Mouse (Mus musculus): ENCODE data around the gene Myt1l. TPM values are rescaled to one million over a fixed set of nuclear protein-coding genes. Genes with fewer than 3 reads are reported as not detected.

The Myt1l gene
- polyA plus RNA-seq, 1 experiment from 2014 or later: not detected

DNA sequence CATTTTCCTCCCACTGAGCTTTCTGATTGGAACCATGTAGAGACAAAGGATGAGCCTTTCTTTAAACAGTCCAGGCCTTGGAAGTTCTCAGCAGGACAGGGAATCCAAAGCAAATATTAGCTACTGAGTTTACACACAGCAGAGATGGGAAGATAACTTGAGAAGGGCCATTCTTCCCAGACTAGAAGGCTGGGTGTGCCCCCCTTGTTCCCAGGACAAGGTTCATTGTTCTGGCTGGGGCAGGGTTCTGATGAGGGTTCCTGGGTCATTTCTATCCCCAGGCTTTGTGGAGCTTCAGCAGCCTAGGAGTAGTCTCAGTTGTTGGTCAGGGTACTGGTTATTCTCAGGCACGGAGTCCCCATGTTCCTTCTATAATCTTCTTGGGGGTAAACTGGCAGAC lies 432.9 kb downstream of the Myt1l start:
- TF ChIP-seq CTCF (IDR thresholded peaks at IDR 0.05): no peak
- peak; percentile 70 for TF ChIP-seq EP300 (IDR thresholded peaks at IDR 0.05)
- Histone ChIP-seq H3K27ac (ENCODE audit: low read length) (peak overlapping the region; percentile 34; the same call in 1 of the 2 replicates), H3K9me3 (ENCODE audit: low read length) (no peaks in the 10 kb centered on the region), H3K36me3 (ENCODE audit: insufficient read depth, low read length) (no peaks in the 10 kb centered on the region), H3K9ac (replicated peaks; ENCODE audit: low read depth) (no peak overlapping the region), H3K4me3 (ENCODE audit: low read depth, low read length) (no peak overlapping the region), H3K4me2 (replicated peaks; ENCODE audit: low read depth, low read length) (no peak overlapping the region), H3K4me1 (ENCODE audit: insufficient read depth, low read depth, low read length) (peaks cover 4% of the 10 kb centered on the region; the same call in 1 of the 2 replicates), H3K27me3 (replicated peaks; ENCODE audit: insufficient read depth, low read length) (no peaks in the 10 kb centered on the region)
- 82% methylated on average over 1 of the region's 1 CpGs for WGBS
- ATAC-seq (peak; percentile 81), DNase-seq (ENCODE audit: low spot score) (peak; percentile 56)

DNA sequence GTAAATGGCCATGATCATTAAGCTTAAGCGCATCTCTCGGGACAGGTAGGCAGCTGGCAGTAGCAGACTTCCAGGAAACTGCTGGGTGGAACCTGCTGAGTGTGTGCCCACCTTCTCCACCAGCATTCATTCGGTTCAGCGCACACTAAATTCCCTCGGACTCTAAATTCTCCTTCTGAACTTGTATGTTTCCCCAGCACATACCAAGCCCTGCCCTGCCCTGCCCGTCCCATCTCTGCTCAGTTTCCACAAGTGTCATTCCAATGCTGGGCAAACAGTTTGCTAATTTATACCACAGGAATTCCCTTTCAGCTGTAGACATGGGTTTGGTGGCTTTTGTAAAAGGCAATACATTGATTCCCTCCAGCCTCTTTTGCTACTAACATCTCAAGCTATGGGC lies 436.8 kb downstream of the Myt1l start:
- Histone ChIP-seq H3K4me2 (replicated peaks; ENCODE audit: low read depth, low read length) (no peak overlapping the region), H3K4me1 (ENCODE audit: insufficient read depth, low read depth, low read length) (peaks cover 4% of the 10 kb centered on the region; the same call in 1 of the 2 replicates), H3K9me3 (ENCODE audit: low read length) (no peaks in the 10 kb centered on the region), H3K27ac (ENCODE audit: low read length) (peak overlapping the region; percentile 22), H3K36me3 (ENCODE audit: insufficient read depth, low read length) (no peaks in the 10 kb centered on the region), H3K9ac (replicated peaks; ENCODE audit: low read depth) (no peak overlapping the region), H3K27me3 (replicated peaks; ENCODE audit: insufficient read depth, low read length) (no peaks in the 10 kb centered on the region), H3K4me3 (ENCODE audit: low read depth, low read length) (no peak overlapping the region)
- WGBS: 63% methylated on average over 6 of the region's 6 CpGs
- TF ChIP-seq EP300 (IDR thresholded peaks at IDR 0.05) (peak; percentile 55), CTCF (IDR thresholded peaks at IDR 0.05) (no peak)
- DNase-seq (ENCODE audit: low spot score) (peak; percentile 64), ATAC-seq (peak; percentile 82)

DNA sequence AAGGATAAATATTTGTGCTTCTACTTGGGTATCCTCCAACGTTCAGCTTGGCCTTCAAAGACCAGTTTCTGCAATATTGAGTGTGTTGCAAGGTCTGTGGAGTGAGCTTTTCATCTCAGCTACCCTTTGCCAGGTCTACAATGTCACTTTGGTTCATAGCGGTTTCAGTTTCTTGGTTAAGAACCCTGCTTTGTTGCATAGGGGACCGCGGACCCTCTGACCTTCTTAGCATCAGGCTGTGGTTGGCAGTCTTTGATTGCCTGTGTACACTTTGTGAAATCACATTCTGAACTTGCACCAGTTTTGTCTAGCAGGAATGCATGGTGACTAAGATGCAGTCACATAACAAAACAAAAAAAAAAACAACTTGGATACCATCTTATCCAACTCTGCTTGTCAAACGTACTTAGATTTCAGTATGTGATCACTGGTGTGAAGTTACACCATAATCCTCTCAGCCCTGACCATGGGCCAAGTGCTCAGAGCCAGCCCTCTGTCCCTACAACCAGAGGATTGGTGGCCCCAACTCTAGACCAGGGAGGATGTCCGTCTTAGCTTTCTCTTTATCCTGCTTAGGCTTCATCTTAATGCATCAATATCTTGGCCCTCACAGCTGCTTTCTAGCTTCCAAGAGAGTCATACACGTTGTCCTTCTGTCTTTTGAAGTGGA lies 443.7 kb downstream of the Myt1l start:
- no peak overlapping the region for H3K4me2 ChIP-seq (replicated peaks; ENCODE audit: low read depth, low read length)
- H3K36me3 ChIP-seq (ENCODE audit: insufficient read depth, low read length): no peaks in the 10 kb centered on the region
- no peak overlapping the region for H3K4me3 ChIP-seq (ENCODE audit: low read depth, low read length)
- ATAC-seq (peak; percentile 80), DNase-seq (ENCODE audit: low spot score) (peak; percentile 57)
- no peak for TF ChIP-seq EP300 (IDR thresholded peaks at IDR 0.05)
- TF ChIP-seq CTCF (IDR thresholded peaks at IDR 0.05): no peak
- H3K9me3 ChIP-seq (ENCODE audit: low read length): no peaks in the 10 kb centered on the region
- peaks cover 6% of the 10 kb centered on the region; the same call in 1 of the 2 replicates for H3K4me1 ChIP-seq (ENCODE audit: insufficient read depth, low read depth, low read length)
- H3K27ac ChIP-seq (ENCODE audit: low read length): no peak overlapping the region
- H3K9ac ChIP-seq (replicated peaks; ENCODE audit: low read depth): no peak overlapping the region
- WGBS: 61% methylated on average over 7 of the region's 7 CpGs
- H3K27me3 ChIP-seq (replicated peaks; ENCODE audit: insufficient read depth, low read length): no peaks in the 10 kb centered on the region

DNA sequence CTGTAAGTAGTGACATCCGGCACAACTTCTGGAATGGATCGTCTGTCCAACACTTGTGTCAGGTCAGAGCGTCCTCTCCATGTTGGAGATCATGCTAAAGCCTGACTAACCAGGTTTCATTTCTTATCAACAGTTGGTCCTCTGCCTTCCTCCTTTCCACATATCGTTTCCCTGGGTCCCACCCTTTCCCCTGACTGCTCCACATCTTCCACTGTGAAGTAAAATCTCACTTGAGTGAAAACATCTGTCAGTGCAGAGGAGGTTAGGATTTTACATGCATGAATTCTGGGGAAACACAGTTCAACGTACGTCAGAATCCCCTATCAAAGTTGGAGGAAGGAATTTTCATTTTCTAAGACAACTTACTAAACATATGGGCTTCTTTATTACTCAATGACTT lies 444.3 kb downstream of the Myt1l start:
- Histone ChIP-seq H3K4me3 (ENCODE audit: low read depth, low read length) (no peak overlapping the region), H3K9me3 (ENCODE audit: low read length) (no peaks in the 10 kb centered on the region), H3K27me3 (replicated peaks; ENCODE audit: insufficient read depth, low read length) (no peaks in the 10 kb centered on the region), H3K36me3 (ENCODE audit: insufficient read depth, low read length) (no peaks in the 10 kb centered on the region), H3K9ac (replicated peaks; ENCODE audit: low read depth) (no peak overlapping the region), H3K27ac (ENCODE audit: low read length) (no peak overlapping the region), H3K4me2 (replicated peaks; ENCODE audit: low read depth, low read length) (no peak overlapping the region), H3K4me1 (ENCODE audit: insufficient read depth, low read depth, low read length) (peaks cover 6% of the 10 kb centered on the region; the same call in 1 of the 2 replicates)
- no peak for TF ChIP-seq CTCF (IDR thresholded peaks at IDR 0.05)
- TF ChIP-seq EP300 (IDR thresholded peaks at IDR 0.05): no peak
- no peak; the same call in 1 of the 2 replicates for ATAC-seq
- 62% methylated on average over 6 of the region's 6 CpGs for WGBS
- peak; percentile 12 for DNase-seq (ENCODE audit: low spot score)

Data from lung, postnatal 0 days (tissue).